Mouse (Mus musculus) MEL (cell line): Measurements from ENCODE around the gene Tmem98.

Experiments
- EP300 ChIP-seq, 2 experiments: IDR thresholded peaks; 2 replicates each; pipeline ENCODE4 v1.6.1; 2011; ENCODE audit warnings: improper control_type of control experiment in 2 of 2, low read length in 2 of 2, low read depth in 1 of 2, mild to moderate bottlenecking in 1 of 2
- ZKSCAN1 ChIP-seq: IDR thresholded peaks from 2 replicates; pipeline ENCODE4 v1.6.1; 2012; ENCODE audit warnings: low read depth, mild to moderate bottlenecking, inconsistent platforms, low read length, improper control_type of control experiment, moderate library complexity

DNA sequence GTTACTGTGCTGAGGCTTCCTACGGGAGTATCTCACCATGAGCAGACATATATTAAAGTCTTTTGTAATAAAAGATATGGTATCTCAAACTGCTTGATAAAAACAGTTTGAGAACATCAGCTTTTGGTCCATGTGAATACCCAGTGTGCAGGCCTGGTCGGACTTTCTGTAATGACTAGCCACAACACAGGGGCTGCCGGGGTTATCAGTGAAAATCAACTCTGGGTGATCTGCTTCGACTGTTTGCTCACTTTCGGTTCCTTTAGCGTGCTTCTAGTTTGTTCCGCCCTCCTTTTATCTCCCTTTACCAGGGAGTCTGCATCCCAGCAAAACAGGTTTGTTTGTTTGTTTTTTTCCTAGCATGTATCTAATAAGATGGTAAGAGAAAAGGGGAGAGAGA is 26.5 kb upstream of the Tmem98 start:
- TF ChIP-seq EP300 (IDR thresholded peaks at IDR 0.05; ENCODE audit: low read depth in 1 of 2, low read length in 2 of 2): peak; percentile 50 to 65; a peak in 3 of 4 replicates
- no peak for TF ChIP-seq ZKSCAN1
